Mouse (Mus musculus) adrenal gland, postnatal 10 days (tissue): Measurements from ENCODE around the gene Adgrl3. TPM values are rescaled to one million over a fixed set of nuclear protein-coding genes. Genes with fewer than 3 reads are reported as not detected.
A peak's percentile ranks its signal among the peaks of the same experiment; 100 is the strongest.

Source experiments
- DNase-seq: peaks from one replicate; pipeline ENCODE4 v3.0.0; 2021; ENCODE audit warnings: mixed read lengths
- long read RNA-seq, 2 experiments: library from polyadenylated mRNA; stranded (forward); transcript quantifications; one replicate each; pipeline ENCODE4 v2.0.0; 2021
- total RNA-seq, 2 experiments: library from RNA; stranded (reverse); gene quantifications; 2 replicates each; pipeline ENCODE4 v1.2.3; 2021

Gene Adgrl3
- 10 to 100 TPM in 1 of 2 experiments, 1 to 10 TPM in 1; 8.8 to 17.0 TPM for total RNA-seq
- long read RNA-seq, experiment 1, partial matches to known transcripts: 0 of 1 reads
- long read RNA-seq, experiment 1, other reads (novel, unspliced or antisense): 1 of 1 reads
- long read RNA-seq, experiment 2: 0 reads

GRCm38 (mm10) chr5:81019590-81020254, at the start of gene Adgrl3:
TSS of gene Adgrl3 (plus strand) at chr5:81020138.
- peak; percentile 80 for DNase-seq

GRCm38 (mm10) chr5:81019166-81019565, 772 bp upstream of the Adgrl3 start:
- no peak for DNase-seq

- peak; percentile 65 for DNase-seq
These were observed 505 bp downstream of the Adgrl3 start for GRCm38 (mm10) chr5:81020281-81021005.

GRCm38 (mm10) chr5:81021006-81021320, 1.0 kb downstream of the Adgrl3 start:
- no peak for DNase-seq

- DNase-seq: peak; percentile 12
These were observed 1.5 kb downstream of the Adgrl3 start for GRCm38 (mm10) chr5:81021331-81021863.

- peak; percentile 21 for DNase-seq
These were observed 1.9 kb downstream of the Adgrl3 start for GRCm38 (mm10) chr5:81021864-81022305.

GRCm38 (mm10) chr5:81022306-81023071, 2.6 kb downstream of the Adgrl3 start:
- peak; percentile 24 for DNase-seq

- peak; percentile 2 for DNase-seq
These were observed 4.2 kb downstream of the Adgrl3 start for GRCm38 (mm10) chr5:81023923-81024715.

GRCm38 (mm10) chr5:81028875-81029274, 8.9 kb downstream of the Adgrl3 start:
- DNase-seq: no peak

- DNase-seq: no peak
These were observed 17.2 kb downstream of the Adgrl3 start for GRCm38 (mm10) chr5:81037091-81037490.

GRCm38 (mm10) chr5:81043875-81044274, 23.9 kb downstream of the Adgrl3 start:
- no peak for DNase-seq

GRCm38 (mm10) chr5:81046128-81046527, 26.2 kb downstream of the Adgrl3 start:
- DNase-seq: no peak

- DNase-seq: no peak
These were observed 34.7 kb downstream of the Adgrl3 start for GRCm38 (mm10) chr5:81054628-81055027.

- DNase-seq: no peak
These were observed 35.3 kb downstream of the Adgrl3 start for GRCm38 (mm10) chr5:81055253-81055652.

GRCm38 (mm10) chr5:81058122-81058521, 38.2 kb downstream of the Adgrl3 start:
- DNase-seq: no peak

GRCm38 (mm10) chr5:81060950-81061349, 41.0 kb downstream of the Adgrl3 start:
- DNase-seq: no peak

GRCm38 (mm10) chr5:81061386-81061785, 41.4 kb downstream of the Adgrl3 start:
- DNase-seq: no peak

- no peak for DNase-seq
These were observed 44.1 kb downstream of the Adgrl3 start for GRCm38 (mm10) chr5:81064026-81064425.

- DNase-seq: no peak
These were observed 48.2 kb downstream of the Adgrl3 start for GRCm38 (mm10) chr5:81068173-81068572.

GRCm38 (mm10) chr5:81068839-81069238, 48.9 kb downstream of the Adgrl3 start:
- no peak for DNase-seq

GRCm38 (mm10) chr5:81072888-81073287, 53.0 kb downstream of the Adgrl3 start:
- no peak for DNase-seq

GRCm38 (mm10) chr5:81073875-81074274, 53.9 kb downstream of the Adgrl3 start:
- DNase-seq: no peak
